Mouse (Mus musculus): Measurements from ENCODE around the gene Proser1.
A peak's percentile ranks its signal among the peaks of the same experiment; 100 is the strongest.

The Proser1 gene

GRCm38 (mm10) chr3:53463046-53463764, at the start of gene Proser1, which contains the start of gene Nhlrc3:
Gene Proser1 (plus strand): TSS chr3:53463666.
Gene Nhlrc3 (minus strand): TSS chr3:53463332.
- peak; percentile 88 for DNase-seq (ENCODE audit: extremely low read depth, low read depth)

- DNase-seq (ENCODE audit: extremely low read depth, low read depth) = no peak
These were observed 49.5 kb upstream of the Proser1 start for GRCm38 (mm10) chr3:53413959-53414358.

GRCm38 (mm10) chr3:53416036-53416506, 47.4 kb upstream of the Proser1 start:
- no peak for DNase-seq (ENCODE audit: extremely low read depth, low read depth)

- DNase-seq (ENCODE audit: extremely low read depth, low read depth) = no peak
These were observed 45.8 kb upstream of the Proser1 start for GRCm38 (mm10) chr3:53417701-53418100.

DNA sequence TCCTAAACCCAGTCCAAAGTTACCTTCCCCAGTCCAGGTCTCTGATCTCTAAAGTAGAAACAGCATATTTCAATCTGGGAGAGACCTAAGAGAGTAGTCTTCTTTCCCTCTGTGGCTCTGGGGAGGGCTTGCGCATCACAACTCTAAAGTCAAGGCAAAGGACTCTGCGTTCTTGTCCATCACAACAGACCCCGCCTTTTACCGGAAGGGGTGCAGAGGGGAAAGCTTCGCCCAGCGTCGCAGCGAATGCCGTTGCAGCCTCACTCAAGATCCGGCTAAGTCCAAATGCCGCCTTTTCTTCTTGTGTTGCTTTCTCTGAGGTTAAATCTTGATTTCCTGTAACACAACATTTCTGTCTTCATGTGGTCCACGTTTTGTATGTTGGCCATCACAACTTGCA, 41.8 kb upstream of the Proser1 start:
- no peak for DNase-seq (ENCODE audit: extremely low read depth, low read depth)

- no peak for DNase-seq (ENCODE audit: extremely low read depth, low read depth)
These were observed 40.8 kb upstream of the Proser1 start for GRCm38 (mm10) chr3:53422691-53423090.

DNA sequence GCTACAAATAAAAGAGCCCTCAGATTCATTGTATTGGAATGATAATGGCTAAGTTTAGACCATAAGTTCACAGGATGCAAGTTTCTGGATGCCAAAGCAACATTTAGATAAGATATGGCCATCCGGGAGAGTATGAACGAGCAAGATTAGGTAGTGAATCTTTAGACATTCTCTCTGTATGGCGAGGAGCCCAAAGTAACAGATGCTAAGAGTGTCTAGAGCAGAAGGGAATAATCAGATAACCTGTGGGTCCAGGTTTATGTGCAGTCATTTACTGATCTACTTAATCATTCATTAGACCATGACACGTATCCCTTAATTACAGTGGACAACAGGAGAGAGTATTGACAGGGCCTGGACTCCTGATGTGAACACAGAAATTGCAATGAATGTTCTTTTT, 39.9 kb upstream of the Proser1 start:
- no peak for DNase-seq (ENCODE audit: extremely low read depth, low read depth)

- DNase-seq (ENCODE audit: extremely low read depth, low read depth) = no peak
These were observed 28.9 kb upstream of the Proser1 start for GRCm38 (mm10) chr3:53434610-53435009.

DNA sequence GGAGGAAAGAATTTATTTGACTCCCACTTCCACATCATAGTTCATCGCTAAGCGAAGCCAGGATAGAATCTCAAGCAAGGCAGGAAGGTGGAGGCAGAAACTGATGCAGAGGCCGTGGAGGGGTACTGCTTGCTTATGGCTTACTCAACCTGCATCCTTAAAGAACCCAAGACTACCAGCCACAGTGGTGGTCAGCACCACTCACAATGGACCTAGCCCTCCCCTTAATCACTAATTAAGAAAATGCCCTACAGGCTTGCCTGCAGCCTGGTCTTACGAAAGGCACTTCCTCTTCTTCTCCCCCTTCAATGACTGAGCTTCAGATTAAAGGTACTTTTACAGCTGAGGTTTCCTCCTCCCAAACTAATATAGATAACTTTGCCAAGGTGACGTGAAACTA, 26.9 kb upstream of the Proser1 start:
- DNase-seq (ENCODE audit: extremely low read depth, low read depth) = no peak

GRCm38 (mm10) chr3:53445540-53445939, 17.9 kb upstream of the Proser1 start:
- DNase-seq (ENCODE audit: extremely low read depth, low read depth) = no peak

DNA sequence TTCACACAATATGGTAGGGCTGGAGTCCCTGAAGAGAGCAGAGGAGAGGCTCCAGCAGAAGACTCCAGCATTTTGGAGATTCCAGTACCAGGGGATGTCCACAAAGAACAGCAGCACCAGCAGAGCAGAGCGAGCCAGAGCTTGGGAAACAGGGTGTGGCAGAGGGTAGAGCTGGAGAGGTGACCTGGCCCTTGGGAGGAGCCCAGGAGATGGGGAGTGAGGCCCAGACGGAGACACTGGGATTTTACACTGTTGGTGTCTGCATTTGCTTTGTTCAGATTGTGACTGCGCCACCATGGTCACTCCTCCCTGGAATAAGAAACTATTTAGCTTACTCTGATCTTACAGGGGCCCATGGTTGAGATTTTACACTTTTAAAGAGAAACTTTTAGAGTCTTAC, 16.7 kb upstream of the Proser1 start:
- DNase-seq (ENCODE audit: extremely low read depth, low read depth) = no peak

- DNase-seq (ENCODE audit: extremely low read depth, low read depth) = peak; percentile 69
These were observed 15.3 kb upstream of the Proser1 start for GRCm38 (mm10) chr3:53448208-53448607.

DNA sequence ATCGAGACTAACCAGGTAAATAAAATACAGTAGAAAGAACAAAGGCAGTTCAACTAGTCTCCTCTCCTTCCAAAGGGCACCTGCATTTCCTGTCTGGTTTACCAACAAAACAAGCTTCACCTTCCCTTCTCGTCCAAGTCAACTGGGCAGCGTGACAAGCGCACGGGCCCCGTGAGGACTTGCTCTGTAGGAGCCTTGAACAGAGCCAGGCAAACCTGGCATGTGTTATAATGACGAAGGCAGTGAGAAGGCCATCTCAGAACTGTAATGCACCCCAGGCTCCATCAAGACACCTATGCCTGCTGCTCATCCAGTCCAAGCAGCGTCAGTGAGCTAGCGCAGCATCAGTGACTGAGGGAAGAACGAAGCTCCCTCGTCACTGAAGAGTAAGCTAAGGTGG, 12.8 kb upstream of the Proser1 start:
- no peak for DNase-seq (ENCODE audit: extremely low read depth, low read depth)

DNA sequence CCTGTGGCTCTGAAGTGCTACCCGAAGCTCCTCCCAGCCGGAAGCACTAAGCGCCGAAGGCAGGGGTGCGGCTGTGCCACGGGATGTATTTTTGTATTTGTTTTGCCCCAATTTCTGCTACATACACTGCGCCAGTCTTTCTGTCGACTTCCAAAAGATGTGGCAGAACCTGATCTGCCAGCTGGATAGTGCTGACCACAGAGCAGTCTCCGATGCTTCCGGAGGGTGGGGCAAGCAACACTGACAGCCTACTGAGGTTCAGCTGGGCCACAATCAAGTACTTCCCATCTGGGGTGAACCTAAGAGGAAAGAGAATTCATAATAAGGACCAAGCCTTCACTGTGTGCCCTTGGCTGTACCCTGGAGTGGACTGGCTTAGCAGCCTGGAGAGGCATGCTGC, 11.1 kb upstream of the Proser1 start:
- DNase-seq (ENCODE audit: extremely low read depth, low read depth) = no peak

- no peak for DNase-seq (ENCODE audit: extremely low read depth, low read depth)
These were observed 10.1 kb upstream of the Proser1 start for GRCm38 (mm10) chr3:53453346-53453745.

- no peak for DNase-seq (ENCODE audit: extremely low read depth, low read depth)
These were observed 9.5 kb upstream of the Proser1 start for GRCm38 (mm10) chr3:53454005-53454404.

- DNase-seq (ENCODE audit: extremely low read depth, low read depth) = no peak
These were observed 8.9 kb upstream of the Proser1 start for GRCm38 (mm10) chr3:53454561-53454960.

DNA sequence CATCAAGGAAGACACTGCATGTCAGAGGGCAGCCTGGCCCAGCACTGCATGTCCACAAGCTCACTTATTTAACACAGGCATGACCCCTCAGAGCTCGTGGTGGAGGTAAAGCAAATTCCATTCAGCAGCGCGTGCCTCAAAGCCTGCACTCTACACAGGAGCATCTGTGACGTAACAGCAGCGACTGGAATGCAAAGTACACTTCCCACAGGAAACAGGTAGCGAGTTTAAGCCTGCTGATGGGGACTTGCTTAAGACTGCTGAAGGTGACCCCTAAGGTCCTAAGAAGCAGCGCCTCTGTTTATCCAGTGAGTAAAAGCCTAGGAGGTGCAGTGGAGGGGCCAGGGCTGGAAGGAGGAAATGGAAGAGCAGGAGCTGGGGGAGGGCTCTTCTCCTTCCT, 8.5 kb upstream of the Proser1 start:
- no peak for DNase-seq (ENCODE audit: extremely low read depth, low read depth)

DNA sequence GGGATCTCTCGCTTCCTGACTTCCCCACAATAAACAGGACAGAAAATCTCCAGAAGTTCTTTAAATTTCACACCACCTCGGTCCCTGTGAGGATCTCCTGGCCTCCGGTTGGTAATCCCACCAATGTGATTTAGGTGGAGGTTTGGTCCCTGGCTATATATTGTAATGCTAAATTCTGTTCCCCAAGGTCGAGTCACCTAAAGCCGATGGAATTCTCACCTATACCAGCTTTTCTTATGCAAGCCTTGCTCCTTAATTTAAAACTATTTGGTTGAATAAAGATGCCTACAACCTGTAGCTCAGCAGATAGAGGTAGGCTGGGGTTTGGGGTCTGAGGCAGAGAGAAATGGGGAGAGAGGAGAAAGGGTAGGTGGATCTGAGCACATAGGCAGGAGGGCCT, 5.7 kb upstream of the Proser1 start:
- DNase-seq (ENCODE audit: extremely low read depth, low read depth) = no peak

GRCm38 (mm10) chr3:53460106-53460505, 3.4 kb upstream of the Proser1 start:
- peak; percentile 32 for DNase-seq (ENCODE audit: extremely low read depth, low read depth)

DNA sequence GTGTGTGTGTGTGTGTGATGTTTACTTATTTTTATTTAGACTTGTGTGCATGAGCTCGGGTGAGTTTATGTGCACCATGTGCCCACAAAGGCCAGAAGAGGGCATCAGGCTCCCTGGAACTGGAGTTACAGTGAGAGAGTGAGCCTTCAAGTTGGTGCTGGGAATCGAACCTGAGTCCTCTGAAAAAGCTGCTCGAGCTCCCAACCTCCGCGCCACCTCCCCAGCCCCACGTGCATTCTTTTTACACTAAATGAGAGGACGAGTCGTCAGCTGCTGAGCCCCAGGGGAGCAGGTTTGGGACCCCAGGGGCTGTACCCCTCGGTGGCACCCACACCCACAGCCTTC, 793 bp upstream of the Proser1 start:
- DNase-seq (ENCODE audit: extremely low read depth, low read depth) = no peak

DNA sequence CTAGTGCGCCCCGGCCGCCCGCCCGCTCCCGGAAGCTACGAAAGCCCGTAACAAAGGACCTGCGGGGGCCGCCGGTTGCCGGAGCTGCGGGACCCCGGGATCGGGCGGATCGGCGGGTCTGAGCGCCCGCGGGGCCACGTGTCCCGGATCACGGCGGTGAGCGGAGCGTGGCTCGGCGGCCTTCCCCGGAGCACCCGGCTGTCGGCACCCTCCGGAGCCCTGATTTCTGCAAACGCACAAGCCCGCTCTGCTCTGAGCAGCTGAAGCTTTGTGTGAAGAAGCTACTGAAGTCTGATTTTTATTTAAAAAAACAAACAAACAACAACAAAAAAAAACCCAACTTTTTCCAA, 274 bp downstream of the Proser1 start:
- DNase-seq (ENCODE audit: extremely low read depth, low read depth) = peak; percentile 11

GRCm38 (mm10) chr3:53464146-53464698, 756 bp downstream of the Proser1 start:
- peak; percentile 40 for DNase-seq (ENCODE audit: extremely low read depth, low read depth)
